ENCODE assay signal across 22 mouse cellular contexts in the genomic region with DNA sequence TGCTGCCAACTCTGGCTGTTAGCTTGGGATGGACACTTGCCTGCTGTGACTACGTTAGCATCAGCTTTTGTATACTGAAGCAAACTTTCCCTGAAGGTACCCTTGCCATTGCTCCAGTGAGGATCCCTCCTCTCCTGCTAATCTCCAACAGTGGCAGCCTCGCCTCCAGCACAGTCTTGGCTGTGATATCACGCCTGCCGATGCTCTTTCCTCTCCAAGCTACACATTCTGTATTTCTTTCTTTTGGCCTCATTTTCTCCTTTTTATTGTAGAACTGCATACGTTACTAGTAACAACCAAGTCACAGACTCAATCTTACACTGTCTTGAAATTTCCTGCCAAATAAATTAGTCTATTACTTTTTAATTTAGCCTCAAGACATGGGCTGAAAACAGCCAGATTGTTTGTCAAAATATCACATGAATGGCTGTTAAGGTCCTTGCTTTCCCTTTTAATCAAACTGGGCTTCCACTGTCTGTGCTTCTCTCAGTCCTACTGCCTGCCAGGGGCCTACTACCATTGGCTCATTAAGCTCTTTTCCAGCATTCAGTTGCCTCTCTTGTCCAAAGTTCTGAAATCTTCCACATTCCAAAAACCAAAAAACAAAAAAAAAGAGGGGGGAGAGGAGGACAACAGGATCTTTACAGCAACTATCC. TPM values are rescaled to one million over a fixed set of nuclear protein-coding genes. Genes with fewer than 3 reads are reported as not detected.
DNase-seq lines count a peak whose midpoint lies in the region; ATAC-seq and TF ChIP-seq lines count a peak whose summit lies in the region.
"Had no signal": no experiment of that assay in that cellular context is flagged by ENCODE, and none has a peak within 500 bp of the region (broad histone marks: within the 10 kb centered on the region; RNA-seq: fewer than 3 reads in every experiment).

No protein-coding gene starts in this region.

- no peaks in the 10 kb centered on the region for H3K27me3 ChIP-seq in forebrain, embryonic 15.5 days
- H3K27me3 ChIP-seq in forebrain, embryonic 13.5 days: no peaks in the 10 kb centered on the region
- no peaks in the 10 kb centered on the region for H3K27me3 ChIP-seq in lung, embryonic 14.5 days (ENCODE audit: insufficient read depth, low read length)
- H3K27me3 ChIP-seq: CH12.LX; embryonic facial prominence, embryonic 13.5 days; intestine, embryonic 15.5 days; Patski had no signal

- 47% methylated on average over 5 of the region's 5 CpGs for WGBS in forebrain, embryonic 15.5 days
- WGBS in forebrain, embryonic 13.5 days: 73% methylated on average over 5 of the region's 5 CpGs
- 82% methylated on average over 5 of the region's 5 CpGs for WGBS in lung, embryonic 14.5 days

- H3K4me1 ChIP-seq in forebrain, embryonic 15.5 days: peaks cover 24% of the 10 kb centered on the region
- peaks cover 22% of the 10 kb centered on the region for H3K4me1 ChIP-seq in forebrain, embryonic 13.5 days
- 0 out of 2 replicates have a peak, but pooled peaks cover 10% of the 10 kb centered on the region for H3K4me1 ChIP-seq in lung, embryonic 14.5 days (ENCODE audit: insufficient read depth)

- H3K4me3 ChIP-seq in forebrain, embryonic 15.5 days: no peak overlapping the region
- H3K4me3 ChIP-seq in forebrain, embryonic 13.5 days: no peak overlapping the region
- H3K4me3 ChIP-seq in lung, embryonic 14.5 days (ENCODE audit: low read depth, low read length): no peak overlapping the region
- H3K4me3 ChIP-seq: embryonic facial prominence, embryonic 13.5 days; heart, embryonic 10.5 days; intestine, embryonic 15.5 days had no signal

- ATAC-seq in forebrain, embryonic 15.5 days (replicated peaks): peak; percentile 48; the same call in 1 of the 2 replicates
- ATAC-seq in forebrain, embryonic 13.5 days: no peak; the same call in 1 of the 2 replicates
- ATAC-seq in lung, embryonic 14.5 days (ENCODE audit: insufficient read depth): no peak
- ATAC-seq in megakaryocyte-erythroid progenitor cell, adult 5-6 weeks (replicated peaks; ENCODE audit: low FRiP score, low TSS enrichment, poor library complexity, severe bottlenecking): no peak
- ATAC-seq: activated CD4-positive, CD25-positive, alpha-beta regulatory T cell, adult 4 months; intestine, embryonic 15.5 days; Patski had no signal

- no peaks in the 10 kb centered on the region for H3K36me3 ChIP-seq in forebrain, embryonic 15.5 days
- H3K36me3 ChIP-seq in forebrain, embryonic 13.5 days (ENCODE audit: poor library complexity, severe bottlenecking): no peaks in the 10 kb centered on the region
- no peaks in the 10 kb centered on the region for H3K36me3 ChIP-seq in lung, embryonic 14.5 days (ENCODE audit: insufficient read depth)
- H3K36me3 ChIP-seq: heart, embryonic 10.5 days; intestine, embryonic 15.5 days had no signal

- DNase-seq in heart, adult 11 months: peak; percentile 58
- DNase-seq in heart, adult 18-20 months: no peak
- no peak for DNase-seq in lung, embryonic 14.5 days
- DNase-seq in lung, postnatal 36 days: no peak
- DNase-seq: adrenal gland, adult 2 months; adrenal gland, postnatal 25 days; cerebellum, adult 8-10 months; cerebellum, postnatal 25 days; heart, postnatal 10 days; heart, postnatal 4 days; kidney, adult 18-20 months had no signal

- no peaks in the 10 kb centered on the region for H3K9me3 ChIP-seq in forebrain, embryonic 15.5 days
- H3K9me3 ChIP-seq in forebrain, embryonic 13.5 days (replicated peaks): no peaks in the 10 kb centered on the region
- H3K9me3 ChIP-seq in lung, embryonic 14.5 days (ENCODE audit: low read depth, low read length): no peaks in the 10 kb centered on the region
- H3K9me3 ChIP-seq: embryonic facial prominence, embryonic 13.5 days; heart, embryonic 10.5 days; intestine, embryonic 15.5 days had no signal

- no peak for TF ChIP-seq CTCF in lung, embryonic 14.5 days (IDR thresholded peaks at IDR 0.05; ENCODE audit: low read depth)

- H3K9ac ChIP-seq in forebrain, embryonic 15.5 days (replicated peaks): no peak overlapping the region
- H3K9ac ChIP-seq in forebrain, embryonic 13.5 days: no peak overlapping the region
- no peak overlapping the region for H3K9ac ChIP-seq in lung, embryonic 14.5 days
- H3K9ac ChIP-seq: embryonic facial prominence, embryonic 13.5 days; hindbrain, embryonic 14.5 days; intestine, embryonic 15.5 days had no signal

- peak overlapping the region; percentile 44; the same call in 1 of the 2 replicates for H3K27ac ChIP-seq in forebrain, embryonic 15.5 days (replicated peaks)
- no peak overlapping the region for H3K27ac ChIP-seq in forebrain, embryonic 13.5 days
- H3K27ac ChIP-seq in lung, embryonic 14.5 days (ENCODE audit: low read depth): 0 out of 2 replicates have a peak overlapping the region, but pooled peaks have one; percentile 15
- H3K27ac ChIP-seq: embryonic facial prominence, embryonic 13.5 days; heart, embryonic 10.5 days; hindbrain, embryonic 14.5 days; intestine, embryonic 15.5 days had no signal

- H3K4me2 ChIP-seq in forebrain, embryonic 15.5 days (replicated peaks): no peak overlapping the region
- no peak overlapping the region for H3K4me2 ChIP-seq in forebrain, embryonic 13.5 days
- no peak overlapping the region for H3K4me2 ChIP-seq in lung, embryonic 14.5 days
- H3K4me2 ChIP-seq: embryonic facial prominence, embryonic 13.5 days; hindbrain, embryonic 14.5 days; intestine, embryonic 15.5 days had no signal

RNA-seq across cellular contexts. Expression of a gene that starts 58.5 kb away (rescaled TPM):
- polyA plus RNA-seq in forebrain, embryonic 15.5 days (2015; fragmentation: Nextera tagmentation; extraction: Ambion mirVana): 36.5 and 39.8 TPM in 2 replicates
- polyA plus RNA-seq in forebrain, embryonic 13.5 days (2015; fragmentation: Nextera tagmentation; extraction: Ambion mirVana): 55.2 and 56.9 TPM in 2 replicates
- total RNA-seq in heart, adult 18-20 months (2021): not detected
- 62.4 and 67.5 TPM in 2 replicates for polyA plus RNA-seq in lung, embryonic 14.5 days (2014; fragmentation: Nextera tagmentation; extraction: Ambion mirVana)
- total RNA-seq in megakaryocyte-erythroid progenitor cell, adult 5-6 weeks (2014; fragmentation: Nextera tagmentation): 0.17 TPM in 1 of 2 replicates, not detected in the other
- not detected in 2 replicates for total RNA-seq in megakaryocyte-erythroid progenitor cell, adult 5-6 weeks (2017)
- polyA plus RNA-seq: cortical plate, adult 2 months had no signal
